Mouse (Mus musculus) neural tube, embryonic 14.5 days (tissue): ENCODE data around the gene Mthfsd. TPM values are rescaled to one million over a fixed set of nuclear protein-coding genes. Genes with fewer than 3 reads are reported as not detected.

ENCODE experiments used
- ATAC-seq: fragments of 200-750 bp; cut with Nextera tagmentation; 2 replicates; pipeline ENCODE4 v1.8.0; 2017; ENCODE audit warnings: low read depth, mild to moderate bottlenecking, moderate TSS enrichment, moderate library complexity
- H3K27ac ChIP-seq: fragments of 300-500 bp; sonication (generic); 2 replicates; pipeline ENCODE4 v1.5.1; 2014; ENCODE audit warnings: low read depth, mild to moderate bottlenecking, control low read depth, low read length, moderate library complexity, mixed read lengths
- H3K27me3 ChIP-seq: fragments of 300-500 bp; sonication (generic); 2 replicates; pipeline ENCODE4 v1.6.1; 2014; ENCODE audit warnings: low read length; ENCODE audit not compliant: control insufficient read depth, insufficient read depth
- H3K36me3 ChIP-seq: fragments of 300-500 bp; sonication (generic); 2 replicates; pipeline ENCODE4 v1.6.1; 2014; ENCODE audit warnings: low read length, mixed read lengths; ENCODE audit not compliant: control insufficient read depth, insufficient read depth
- H3K4me1 ChIP-seq: fragments of 300-500 bp; sonication (generic); 2 replicates; pipeline ENCODE4 v1.6.1; 2014; ENCODE audit warnings: low read length; ENCODE audit not compliant: control insufficient read depth, insufficient read depth
- H3K4me2 ChIP-seq: fragments of 300-500 bp; sonication (generic); 2 replicates; pipeline ENCODE4 v1.6.1; 2014; ENCODE audit warnings: mild to moderate bottlenecking, low read depth, low read length, control low read depth
- H3K4me3 ChIP-seq: fragments of 300-500 bp; sonication (generic); 2 replicates; pipeline ENCODE4 v1.5.1; 2014; ENCODE audit warnings: low read depth, low read length, control low read depth, mixed read lengths
- H3K9ac ChIP-seq: fragments of 300-500 bp; sonication (generic); replicated peaks from 2 replicates; pipeline ENCODE4 v1.6.1; 2014; ENCODE audit warnings: low read depth, mild to moderate bottlenecking, control low read depth, low read length, mixed read lengths
- H3K9me3 ChIP-seq: fragments of 300-500 bp; sonication (generic); 2 replicates; pipeline ENCODE4 v1.6.1; 2016; ENCODE audit warnings: low read length; ENCODE audit not compliant: control insufficient read depth
- WGBS: fragments of 180-500 bp; shearing (Covaris S2); extraction: QIAGEN DNeasy Blood & Tissue Kit; methylation state at CpG from one replicate; pipeline ENCODE4 v1.1.7; 2014; 5-methylcytosine and 5-hydroxymethylcytosine counted together
- polyA plus RNA-seq: library from polyadenylated mRNA; unstranded; fragments of >200 nt; fragmentation: Nextera tagmentation; extraction: Ambion mirVana; gene quantifications from 2 replicates; pipeline ENCODE4 v1.2.1, GENCODE M21; 2014

The Mthfsd gene
- polyA plus RNA-seq, 1 experiment from 2014 or later = 43.3 TPM

DNA sequence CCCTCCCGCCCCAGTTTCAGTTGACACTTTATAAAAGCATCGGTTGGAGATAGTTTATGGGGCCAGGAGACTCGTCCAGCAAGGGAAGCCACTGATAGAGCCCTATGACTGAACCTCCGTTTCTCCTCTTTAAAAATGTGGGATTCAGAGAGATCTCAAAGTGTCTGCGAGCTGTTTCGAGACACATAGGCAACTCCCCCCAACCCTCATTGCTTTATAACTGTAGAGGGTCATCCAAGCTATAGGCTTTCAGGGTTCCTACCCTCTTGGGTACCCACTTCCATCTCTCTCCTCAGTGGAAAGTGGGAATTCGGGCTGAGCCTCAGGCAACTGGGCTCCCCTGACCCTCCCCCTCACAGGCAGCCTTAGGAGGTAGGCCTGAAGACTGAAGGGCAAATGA is 26.8 kb downstream of the Mthfsd start:
- H3K9me3 ChIP-seq = no peaks in the 10 kb centered on the region
- under 1% methylated on average over 7 of the region's 7 CpGs for WGBS
- no peak overlapping the region for H3K9ac ChIP-seq
- no peak overlapping the region for H3K27ac ChIP-seq
- H3K4me3 ChIP-seq = no peak overlapping the region
- 0 out of 2 replicates have a peak, but pooled peaks cover 11% of the 10 kb centered on the region for H3K4me1 ChIP-seq
- H3K27me3 ChIP-seq = peaks cover 85% of the 10 kb centered on the region
- no peak overlapping the region for H3K4me2 ChIP-seq
- ATAC-seq = no peak
- no peaks in the 10 kb centered on the region for H3K36me3 ChIP-seq

DNA sequence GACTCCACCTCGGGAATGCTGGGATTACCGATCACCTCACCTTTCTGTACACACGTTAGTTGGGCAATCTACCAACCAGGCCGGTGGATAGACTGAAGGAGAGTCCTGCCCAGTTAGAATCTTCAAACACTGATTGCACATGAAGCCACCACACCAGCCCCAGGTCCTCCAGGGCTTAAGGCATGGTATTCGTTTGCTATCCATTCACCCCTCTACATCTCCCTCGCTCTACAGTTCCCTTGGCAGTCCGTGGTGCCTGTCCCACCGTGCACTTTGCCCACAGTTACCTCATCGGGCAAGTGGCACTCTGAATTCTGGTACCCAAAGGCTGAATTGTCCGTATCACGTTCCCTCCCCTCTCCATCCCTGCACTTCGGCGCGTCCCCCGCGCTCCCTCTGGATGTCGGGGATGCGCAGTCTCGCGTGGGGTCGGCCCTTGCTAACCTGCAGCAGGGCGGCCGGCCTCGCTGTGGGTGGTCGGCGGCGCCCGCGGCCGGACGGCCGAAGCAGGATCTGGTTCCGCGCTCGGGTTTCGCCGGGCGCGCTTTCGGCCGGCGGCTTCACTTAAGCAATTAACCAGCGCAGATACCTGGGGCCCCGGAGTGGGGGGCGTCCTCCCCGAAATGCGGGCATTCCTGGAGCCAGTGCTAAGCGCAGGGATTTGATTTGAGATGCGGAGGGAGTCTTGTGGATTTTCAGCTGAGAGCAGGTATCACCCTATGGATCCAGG is 27.7 kb downstream of the Mthfsd start:
- ATAC-seq = no peak
- WGBS = under 1% methylated on average over 49 of the region's 49 CpGs
- Histone ChIP-seq H3K9ac (no peak overlapping the region), H3K9me3 (no peaks in the 10 kb centered on the region), H3K27me3 (peaks cover 85% of the 10 kb centered on the region), H3K4me1 (0 out of 2 replicates have a peak, but pooled peaks cover 11% of the 10 kb centered on the region), H3K4me2 (no peak overlapping the region), H3K27ac (no peak overlapping the region), H3K36me3 (no peaks in the 10 kb centered on the region), H3K4me3 (no peak overlapping the region)

DNA sequence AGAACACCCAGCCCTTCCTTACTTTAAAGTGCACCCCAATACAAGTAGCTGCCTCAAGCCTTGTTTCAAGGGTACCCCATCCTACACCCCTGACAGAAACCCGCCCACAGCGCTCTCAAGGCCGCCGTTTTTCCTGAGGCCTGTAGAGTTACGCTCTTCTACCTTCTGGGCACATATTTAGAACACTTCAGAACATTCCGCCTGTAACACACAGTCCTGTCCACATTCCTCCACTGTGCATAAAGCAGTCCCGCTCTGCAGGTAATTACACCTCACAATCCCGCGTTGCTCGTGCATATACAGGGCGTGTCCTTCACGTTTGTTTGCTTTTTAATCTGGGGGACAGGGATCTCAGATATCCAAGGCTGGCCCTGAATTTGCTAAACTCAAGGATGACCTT is 28.2 kb downstream of the Mthfsd start:
- no peak for ATAC-seq
- WGBS = 5% methylated on average over 12 of the region's 12 CpGs
- H3K27me3 ChIP-seq = peaks cover 80% of the 10 kb centered on the region
- no peak overlapping the region for H3K4me2 ChIP-seq
- H3K4me1 ChIP-seq = 0 out of 2 replicates have a peak, but pooled peaks cover 11% of the 10 kb centered on the region
- H3K36me3 ChIP-seq = no peaks in the 10 kb centered on the region
- no peaks in the 10 kb centered on the region for H3K9me3 ChIP-seq
- no peak overlapping the region for H3K27ac ChIP-seq
- H3K9ac ChIP-seq = no peak overlapping the region
- H3K4me3 ChIP-seq = no peak overlapping the region

DNA sequence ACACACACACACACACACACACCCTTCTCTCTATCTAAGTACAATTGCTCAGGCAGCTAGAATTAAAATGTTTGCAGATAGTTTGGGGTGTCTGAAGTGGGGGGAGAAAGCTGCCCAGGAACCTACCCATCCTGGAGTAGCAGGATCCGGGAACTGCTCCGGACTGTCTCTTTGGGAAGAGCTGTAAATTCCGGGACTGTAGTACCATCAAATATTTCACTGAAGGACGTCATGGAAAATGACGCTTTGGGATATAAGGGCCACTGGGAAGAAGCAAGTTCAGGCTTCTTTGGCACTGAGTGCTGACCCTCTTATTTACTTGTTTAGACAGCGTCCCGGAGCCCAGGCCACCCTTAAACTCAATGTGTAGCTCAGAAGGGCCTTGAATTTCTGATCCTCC is 29.0 kb downstream of the Mthfsd start:
- 4% methylated on average over 7 of the region's 7 CpGs for WGBS
- peaks cover 78% of the 10 kb centered on the region for H3K27me3 ChIP-seq
- H3K4me1 ChIP-seq = 0 out of 2 replicates have a peak, but pooled peaks cover 8% of the 10 kb centered on the region
- H3K4me2 ChIP-seq = no peak overlapping the region
- H3K9me3 ChIP-seq = no peaks in the 10 kb centered on the region
- no peak overlapping the region for H3K27ac ChIP-seq
- no peak overlapping the region for H3K9ac ChIP-seq
- no peaks in the 10 kb centered on the region for H3K36me3 ChIP-seq
- no peak overlapping the region for H3K4me3 ChIP-seq
- no peak for ATAC-seq

DNA sequence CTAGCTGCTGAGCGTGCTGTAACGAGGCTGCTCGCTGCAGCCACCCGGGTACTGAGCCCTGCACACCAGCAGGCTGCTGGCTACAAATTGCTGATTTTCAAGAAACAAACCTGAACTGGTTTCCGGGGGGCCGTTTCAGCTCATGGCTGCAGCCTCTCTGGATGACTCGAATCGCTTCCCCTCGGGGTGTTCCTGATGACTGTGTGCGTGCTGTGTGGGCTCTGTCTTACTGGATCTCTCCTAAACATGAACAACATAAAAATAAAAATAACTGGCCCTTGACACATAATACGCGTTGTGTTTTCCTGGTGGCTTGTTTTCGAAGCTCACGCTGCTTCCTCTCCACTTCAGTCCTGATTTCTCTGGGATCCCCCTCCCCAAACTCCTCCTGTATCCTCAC is 29.5 kb downstream of the Mthfsd start:
- no peak overlapping the region for H3K9ac ChIP-seq
- no peaks in the 10 kb centered on the region for H3K9me3 ChIP-seq
- no peak overlapping the region for H3K4me3 ChIP-seq
- no peaks in the 10 kb centered on the region for H3K36me3 ChIP-seq
- H3K4me1 ChIP-seq = 0 out of 2 replicates have a peak, but pooled peaks cover 3% of the 10 kb centered on the region
- no peak for ATAC-seq
- no peak overlapping the region for H3K27ac ChIP-seq
- peaks cover 79% of the 10 kb centered on the region for H3K27me3 ChIP-seq
- WGBS = 3% methylated on average over 14 of the region's 14 CpGs
- H3K4me2 ChIP-seq = no peak overlapping the region

DNA sequence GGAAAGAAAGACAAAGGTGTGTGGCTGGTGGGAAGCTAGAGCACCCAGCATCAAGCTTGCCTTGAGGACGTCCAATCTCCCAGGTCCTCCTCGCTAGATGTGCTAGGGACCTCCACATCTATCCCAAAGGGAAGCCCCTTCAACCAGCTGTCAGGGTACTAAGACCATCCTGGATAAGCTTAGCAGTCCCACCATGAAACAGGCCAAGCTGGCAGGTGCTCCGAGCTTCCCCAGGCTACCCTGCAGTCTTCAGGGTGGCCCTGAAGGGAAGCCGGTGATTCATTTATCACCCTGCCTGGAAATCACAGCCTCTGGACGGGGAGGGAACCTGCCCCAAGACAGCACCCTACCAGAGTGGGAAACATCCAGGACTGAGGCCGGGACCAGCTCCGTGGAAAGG is 31.6 kb downstream of the Mthfsd start:
- peaks cover 71% of the 10 kb centered on the region for H3K27me3 ChIP-seq
- no peak overlapping the region for H3K9ac ChIP-seq
- ATAC-seq = no peak
- no peak overlapping the region for H3K27ac ChIP-seq
- H3K9me3 ChIP-seq = no peaks in the 10 kb centered on the region
- no peaks in the 10 kb centered on the region for H3K36me3 ChIP-seq
- H3K4me1 ChIP-seq = no peaks in the 10 kb centered on the region; the same call in 1 of the 2 replicates
- WGBS = 5% methylated on average over 7 of the region's 7 CpGs
- H3K4me2 ChIP-seq = no peak overlapping the region
- H3K4me3 ChIP-seq = no peak overlapping the region

DNA sequence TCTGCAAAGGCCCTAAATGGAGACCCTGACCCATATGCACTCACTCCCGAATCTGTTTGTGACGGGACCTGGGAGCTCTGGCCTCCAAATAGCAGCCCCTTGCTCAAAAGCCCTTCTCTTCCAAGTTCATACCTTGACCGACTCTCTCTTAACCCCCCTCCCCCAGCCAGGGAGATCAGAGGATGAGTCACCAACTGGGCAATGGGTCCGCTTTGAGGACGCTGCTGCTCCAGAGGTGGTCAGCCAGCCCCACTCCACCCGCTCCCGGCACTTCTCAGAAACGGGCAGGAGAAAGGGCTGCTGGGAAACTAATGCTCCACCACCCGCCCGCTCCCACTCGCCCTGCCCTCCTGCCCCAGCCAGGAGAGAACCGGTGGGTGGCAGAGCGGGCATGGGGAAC is 32.3 kb downstream of the Mthfsd start:
- WGBS = 2% methylated on average over 13 of the region's 13 CpGs

DNA sequence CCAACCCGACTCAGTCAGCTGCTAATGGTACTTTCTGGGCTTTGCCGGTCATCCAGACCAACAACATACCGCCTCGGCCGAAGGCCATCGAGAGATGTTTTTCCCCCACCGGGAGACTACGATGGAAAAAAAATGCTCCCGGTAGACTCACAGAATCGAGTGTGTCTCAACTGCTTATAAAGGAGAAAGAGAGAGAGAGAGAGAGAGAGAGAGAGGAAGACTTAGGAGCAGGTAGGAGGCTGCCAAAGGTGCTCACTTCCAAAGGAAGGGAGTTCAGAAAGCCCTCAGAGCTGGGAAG is 33.4 kb downstream of the Mthfsd start:
- Histone ChIP-seq H3K4me3 (no peak overlapping the region), H3K27me3 (peaks cover 71% of the 10 kb centered on the region), H3K4me1 (no peaks in the 10 kb centered on the region; the same call in 1 of the 2 replicates), H3K36me3 (no peaks in the 10 kb centered on the region), H3K9me3 (no peaks in the 10 kb centered on the region), H3K9ac (no peak overlapping the region), H3K4me2 (no peak overlapping the region), H3K27ac (no peak overlapping the region)
- ATAC-seq = no peak
- WGBS = under 1% methylated on average over 10 of the region's 10 CpGs

More for the DNA sequence above, 32.3 kb downstream of the Mthfsd start:
- no peak overlapping the region for H3K4me3 ChIP-seq
- no peak overlapping the region for H3K4me2 ChIP-seq
- H3K9me3 ChIP-seq = no peaks in the 10 kb centered on the region
- H3K36me3 ChIP-seq = no peaks in the 10 kb centered on the region
- no peak overlapping the region for H3K9ac ChIP-seq
- H3K27me3 ChIP-seq = peaks cover 75% of the 10 kb centered on the region
- no peak for ATAC-seq
- no peak overlapping the region for H3K27ac ChIP-seq
- no peaks in the 10 kb centered on the region; the same call in 1 of the 2 replicates for H3K4me1 ChIP-seq

DNA sequence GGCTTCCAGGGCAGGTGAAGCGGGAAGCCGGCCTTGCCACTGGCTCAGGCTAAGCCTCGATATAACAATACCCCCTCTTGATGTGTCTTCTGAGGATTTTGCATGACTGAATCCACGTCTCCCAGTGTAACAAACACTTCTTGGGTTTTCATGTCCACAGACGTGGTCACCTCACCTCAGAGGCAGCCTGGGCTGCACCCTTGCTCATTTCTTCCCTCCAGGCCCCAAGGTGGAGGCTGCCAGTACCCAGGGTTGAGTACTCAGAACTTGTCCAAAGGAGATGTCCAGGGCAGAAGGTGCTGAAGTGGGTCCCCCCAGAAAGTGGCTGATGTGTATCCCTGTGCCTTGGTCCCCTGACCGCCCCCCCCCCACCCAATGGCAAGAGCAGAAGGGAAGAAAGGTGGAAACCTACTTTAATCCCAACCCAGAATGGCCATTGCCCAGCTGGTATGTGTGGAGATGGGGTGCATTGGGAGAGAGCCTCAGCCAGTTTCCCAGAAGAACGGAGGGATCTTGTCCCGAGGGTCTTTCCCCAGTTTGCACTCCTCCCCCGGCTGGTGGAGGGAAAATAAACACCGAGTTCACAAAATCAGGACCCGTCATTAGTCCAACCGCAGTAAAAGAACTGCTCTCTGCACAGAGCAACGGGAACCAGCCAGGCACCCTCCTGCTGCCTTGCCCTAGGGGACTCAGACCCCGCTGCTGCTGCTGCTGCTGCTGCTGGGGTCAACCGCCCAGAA is 33.9 kb downstream of the Mthfsd start:
- no peak overlapping the region for H3K9ac ChIP-seq
- no peaks in the 10 kb centered on the region for H3K9me3 ChIP-seq
- H3K4me1 ChIP-seq = no peaks in the 10 kb centered on the region; the same call in 1 of the 2 replicates
- no peak overlapping the region for H3K27ac ChIP-seq
- H3K36me3 ChIP-seq = no peaks in the 10 kb centered on the region
- H3K4me2 ChIP-seq = no peak overlapping the region
- WGBS = 1% methylated on average over 15 of the region's 15 CpGs
- ATAC-seq = no peak
- H3K27me3 ChIP-seq = peaks cover 67% of the 10 kb centered on the region
- H3K4me3 ChIP-seq = no peak overlapping the region
